Mouse (Mus musculus) right cerebral cortex, adult 2 months (tissue): ENCODE measurements around the gene Lrrc4.

Source experiments
- DNase-seq, 2 experiments: peaks; one replicate each; pipeline ENCODE4 v3.0.0; 2021 to 2022; ENCODE audit warnings: low spot score in 2 of 2

Gene Lrrc4

DNA sequence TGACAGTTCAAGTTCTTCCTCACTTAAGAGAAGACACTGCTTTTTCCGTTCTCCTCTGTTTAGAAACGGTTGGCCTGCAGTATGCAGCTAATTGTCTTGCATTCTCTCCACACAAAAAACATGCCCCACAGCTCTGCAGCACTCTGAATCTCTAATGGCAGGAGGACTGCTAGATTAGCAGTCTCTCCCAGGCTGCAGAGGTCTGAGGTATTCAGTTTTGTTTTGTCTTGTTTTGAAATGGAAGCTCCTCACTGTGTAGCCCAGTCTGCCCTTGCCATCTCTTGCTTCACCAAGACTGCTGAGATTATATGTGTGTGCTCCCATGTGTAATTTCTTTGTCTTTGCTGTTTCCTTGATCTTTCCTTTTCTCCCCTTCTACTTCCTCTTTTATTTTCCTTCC lies 101.9 kb downstream of the Lrrc4 start:
- DNase-seq: no peak

DNA sequence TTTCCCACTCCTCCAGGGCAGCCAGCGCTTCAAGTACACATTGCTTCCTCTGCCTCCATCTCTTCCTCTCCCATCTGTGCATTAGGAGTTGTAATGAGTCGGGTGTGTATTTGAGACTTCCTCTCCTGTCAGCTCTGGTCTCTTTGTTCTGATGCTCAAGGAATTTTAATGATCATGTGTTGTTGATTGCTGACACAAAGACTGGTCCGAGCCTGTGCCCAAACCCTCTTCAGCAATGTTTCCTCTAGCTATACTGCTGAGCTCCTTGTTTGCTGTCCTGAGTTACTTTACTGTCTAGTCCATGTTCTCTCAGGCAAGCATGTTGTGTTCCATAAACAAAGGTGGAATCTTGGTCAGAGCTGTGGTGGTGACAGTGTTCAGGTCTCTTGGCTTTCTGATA lies 102.3 kb downstream of the Lrrc4 start:
- no peak for DNase-seq

DNA sequence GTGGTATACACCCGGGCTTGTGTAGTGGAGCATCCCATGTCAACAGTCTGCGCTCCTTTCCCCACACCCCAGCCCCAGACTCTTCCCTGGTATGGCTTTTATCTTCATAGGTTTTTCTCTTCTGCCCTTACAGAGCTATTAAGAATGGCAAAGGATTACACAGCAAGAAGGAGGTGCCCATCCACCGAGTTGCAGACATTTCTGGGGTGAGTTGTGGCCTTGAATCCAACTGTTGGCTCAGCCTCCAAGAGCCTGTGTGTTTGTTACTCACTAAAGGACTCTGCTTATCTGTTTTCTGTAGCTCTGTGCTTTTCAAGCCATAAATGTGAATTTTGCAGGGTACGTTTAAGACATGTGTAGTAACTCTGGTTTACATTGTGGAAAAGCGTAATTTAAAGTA lies 106.8 kb downstream of the Lrrc4 start:
- no peak for DNase-seq

DNA sequence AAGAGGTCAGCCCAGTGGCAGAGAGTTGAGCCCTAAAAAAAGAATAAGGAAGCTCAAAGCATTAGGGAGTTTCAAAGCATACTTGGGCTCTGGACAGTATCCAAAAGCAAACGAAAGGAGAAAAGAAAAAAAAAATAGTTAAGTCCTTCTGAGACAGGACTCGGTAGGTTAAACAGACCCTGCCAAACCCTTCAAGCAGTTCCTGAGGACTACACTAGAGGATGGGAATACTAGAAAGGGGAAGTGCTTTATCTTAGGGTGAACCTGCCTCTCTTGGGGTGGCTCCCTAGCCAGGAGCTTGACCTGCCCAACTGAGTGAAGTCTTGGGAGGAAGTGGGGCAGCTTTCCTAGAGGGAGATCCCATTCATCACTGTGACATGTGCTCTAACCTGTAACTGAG lies 108.5 kb downstream of the Lrrc4 start:
- no peak for DNase-seq

DNA sequence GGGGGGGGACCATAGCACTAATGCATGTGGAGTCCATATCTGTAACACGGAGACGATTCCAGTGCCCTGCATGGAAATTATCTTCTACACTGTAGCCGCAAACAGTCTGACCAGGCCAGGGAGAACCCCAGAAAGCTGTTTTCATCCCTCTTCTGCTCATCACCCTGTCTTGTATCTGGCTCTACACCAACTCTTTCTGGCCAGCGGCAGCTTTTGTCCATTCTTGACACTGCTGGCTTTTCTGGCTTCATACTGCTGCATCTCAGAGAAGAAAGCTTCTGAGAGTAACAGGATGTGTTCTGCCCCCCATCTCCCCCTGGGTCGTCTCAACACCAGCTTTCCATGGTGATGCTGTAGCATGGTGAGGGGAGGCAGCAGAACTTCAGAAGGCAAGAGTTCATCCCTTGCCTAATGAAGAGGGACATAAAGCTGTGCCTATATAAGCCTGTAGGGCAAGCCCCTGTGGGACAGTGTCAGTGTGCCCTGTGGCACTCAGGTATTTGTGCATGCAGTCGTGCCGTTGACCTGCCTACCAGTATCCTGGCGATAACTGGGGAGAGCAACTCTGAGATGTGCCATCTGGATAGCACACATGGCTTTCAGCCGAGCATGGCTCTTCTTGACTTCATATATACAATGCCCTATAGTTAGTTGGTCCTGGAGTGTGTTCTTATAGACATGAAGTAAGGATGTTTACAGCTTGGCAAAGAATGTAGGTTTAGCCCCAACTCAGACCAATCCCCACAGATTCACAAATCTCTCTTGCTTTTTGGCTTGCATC lies 111.0 kb downstream of the Lrrc4 start:
- no peak for DNase-seq

DNA sequence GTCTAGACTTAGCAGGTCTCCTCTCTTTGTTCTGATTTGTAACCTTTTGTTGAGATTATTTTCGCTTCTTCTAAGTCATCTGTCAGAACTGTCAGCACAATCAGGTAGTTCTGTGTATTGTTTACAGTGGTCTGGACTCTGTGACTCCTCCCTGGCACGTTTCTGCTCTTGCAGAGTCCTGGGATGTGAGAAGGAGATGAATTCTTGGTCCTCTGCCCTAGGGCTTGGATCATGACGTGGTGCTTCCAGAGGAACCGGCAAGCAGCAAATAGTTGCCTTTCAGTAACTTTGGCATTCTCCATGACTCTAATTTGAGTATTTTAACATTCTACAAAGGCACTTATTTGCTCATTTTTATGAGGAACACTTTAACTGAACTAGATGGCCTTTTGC lies 113.7 kb downstream of the Lrrc4 start:
- DNase-seq: no peak

DNA sequence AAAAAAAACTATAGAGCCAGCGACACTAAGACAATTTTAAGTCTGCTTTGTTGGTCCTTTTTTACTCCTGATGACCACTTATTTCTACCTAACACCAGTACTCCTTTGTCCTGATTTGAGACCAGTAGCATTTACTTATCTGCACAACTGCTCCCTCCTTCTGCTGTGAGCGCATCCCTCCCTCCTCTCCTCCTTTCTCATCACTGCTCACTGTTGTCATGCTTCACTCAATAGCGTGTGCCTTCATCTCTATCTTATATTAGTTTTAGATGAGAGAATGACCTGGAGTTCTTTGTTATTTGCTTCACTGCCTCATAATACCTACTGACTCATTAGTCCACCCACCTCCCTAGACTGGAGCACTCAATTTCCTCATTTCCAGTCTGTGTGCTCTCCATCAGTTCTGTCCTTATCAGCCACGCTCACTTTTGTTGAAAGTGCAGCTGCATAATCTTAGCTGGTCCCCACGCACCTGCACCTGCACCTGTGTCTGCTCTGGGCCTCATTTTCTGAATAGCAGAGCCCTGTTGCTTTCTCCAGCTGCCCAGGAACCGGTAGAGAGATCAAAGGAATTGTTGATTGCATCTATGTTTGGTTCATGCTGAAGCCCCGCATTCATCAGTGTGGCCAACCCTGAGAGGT lies 114.2 kb downstream of the Lrrc4 start:
- DNase-seq: no peak

DNA sequence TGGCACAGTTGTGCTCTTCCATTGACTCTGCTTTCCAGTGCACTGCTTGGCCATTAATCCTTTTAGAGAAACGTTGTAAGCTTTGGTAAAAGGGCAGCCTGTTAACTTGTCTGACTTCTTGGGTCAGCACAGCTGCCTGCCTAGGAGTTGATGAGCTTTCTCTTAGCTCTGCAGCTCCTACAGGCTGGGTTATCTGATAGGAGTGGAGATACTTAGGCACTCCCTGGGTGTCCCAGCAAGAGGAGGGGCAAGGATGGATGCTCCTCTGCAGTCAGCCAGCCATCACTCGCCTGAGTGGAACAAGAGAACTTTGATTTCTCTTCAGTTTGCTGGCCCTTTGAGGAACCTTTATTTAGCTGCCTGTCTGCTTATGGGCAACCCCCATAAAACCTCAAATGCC lies 121.5 kb downstream of the Lrrc4 start:
- DNase-seq: no peak

DNA sequence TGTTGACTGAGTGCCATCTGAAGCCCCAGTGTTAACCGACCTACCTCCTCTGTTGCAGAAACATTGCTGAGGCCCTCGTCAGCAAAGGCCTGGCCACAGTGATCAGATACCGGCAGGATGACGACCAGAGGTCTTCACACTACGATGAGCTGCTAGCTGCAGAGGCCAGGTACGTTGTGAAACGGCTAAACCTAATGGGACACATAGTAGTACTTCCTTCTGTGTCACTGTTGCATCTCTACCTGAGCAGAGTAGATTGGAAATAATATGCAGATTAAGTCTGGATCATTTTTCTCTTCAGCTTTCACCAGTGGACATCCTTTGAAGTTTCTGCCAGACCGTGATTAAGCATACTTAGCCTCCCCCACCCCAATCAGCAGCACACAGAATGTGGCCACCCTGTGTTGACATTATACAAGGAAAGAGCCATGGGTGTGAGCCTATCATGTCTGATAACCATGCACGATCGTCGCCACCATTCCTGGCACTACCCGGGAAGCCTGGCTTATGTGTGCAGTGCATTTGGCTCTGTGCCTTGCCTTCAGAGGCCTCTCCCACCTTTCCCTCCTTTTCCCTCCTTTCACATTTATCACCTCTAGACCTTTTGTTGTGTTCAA lies 124.5 kb downstream of the Lrrc4 start:
- DNase-seq: no peak

DNA sequence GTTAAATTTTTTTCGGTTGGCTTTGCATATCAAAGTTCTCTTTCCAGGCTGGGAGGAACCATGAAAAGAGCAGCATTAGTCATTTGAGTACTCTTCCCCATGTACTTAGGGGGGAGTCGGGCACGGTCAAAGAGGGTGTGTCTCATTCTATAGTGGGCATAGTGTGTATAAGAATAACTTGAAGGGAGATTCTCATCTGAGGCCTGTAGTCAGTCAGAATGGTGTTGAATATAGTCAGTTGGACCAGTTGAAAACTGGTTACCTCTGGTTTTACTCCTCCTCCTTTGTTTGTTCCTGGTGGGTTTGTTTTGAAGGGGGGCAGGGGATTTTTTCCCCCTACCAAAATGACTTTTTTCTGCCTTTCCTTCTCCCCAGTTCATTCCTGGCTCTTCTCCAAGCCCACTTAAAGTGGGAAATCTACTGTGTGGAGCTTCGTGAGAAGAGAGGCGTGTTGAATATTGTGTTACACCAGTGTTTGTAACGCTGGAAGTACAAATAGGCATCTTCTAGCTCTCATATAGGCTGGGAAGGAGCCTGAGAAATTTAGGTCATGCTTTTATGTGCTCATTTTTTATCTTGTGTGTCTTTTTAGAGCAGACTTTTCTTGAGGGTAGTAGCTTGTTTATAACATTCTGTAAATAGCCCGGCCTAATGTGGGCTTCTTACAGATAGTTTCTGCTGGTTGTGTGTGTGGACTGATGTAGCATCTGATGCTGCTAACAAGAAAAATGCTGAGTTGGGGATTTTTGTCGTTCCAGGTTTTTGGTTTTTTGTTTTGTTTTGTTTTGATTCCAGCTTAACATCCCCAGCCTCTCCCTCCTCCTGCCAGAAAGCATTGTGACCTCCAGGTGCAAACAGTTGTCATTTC lies 125.2 kb downstream of the Lrrc4 start:
- DNase-seq: no peak

DNA sequence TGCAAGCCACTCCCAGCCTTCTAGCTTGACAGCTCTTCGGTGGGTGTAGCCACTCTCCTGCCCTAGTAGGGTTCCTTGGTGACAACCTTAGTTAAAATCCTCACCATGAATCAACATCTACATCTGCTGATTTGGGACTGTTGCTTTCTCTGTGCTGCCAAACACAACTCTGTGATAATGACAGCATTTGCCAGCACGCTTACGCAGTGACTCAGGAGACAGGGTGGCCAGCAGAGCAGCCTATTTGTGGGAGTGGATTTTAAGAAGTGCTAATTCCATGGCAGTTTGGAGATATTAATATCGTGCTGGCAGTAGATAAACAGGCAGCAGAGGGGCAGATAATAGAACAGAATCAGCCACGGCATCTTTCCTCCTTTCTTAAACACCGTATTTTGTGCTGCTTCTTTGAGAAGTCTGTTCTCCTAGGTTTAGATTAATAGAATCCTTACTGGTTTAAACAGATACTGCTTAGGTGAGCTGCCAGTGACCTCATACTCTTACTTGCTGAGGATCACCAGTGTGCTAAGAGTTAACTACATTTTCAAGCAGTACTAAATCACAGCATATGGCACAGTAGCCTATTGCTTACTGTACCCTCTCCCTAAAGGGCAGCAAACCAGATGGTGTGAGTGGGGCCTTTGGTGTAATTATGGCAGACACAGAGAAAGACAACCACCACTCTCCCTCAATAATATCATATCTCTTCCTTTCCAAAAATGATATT lies 126.0 kb downstream of the Lrrc4 start:
- peak; percentile 68 to 74 for DNase-seq

DNA sequence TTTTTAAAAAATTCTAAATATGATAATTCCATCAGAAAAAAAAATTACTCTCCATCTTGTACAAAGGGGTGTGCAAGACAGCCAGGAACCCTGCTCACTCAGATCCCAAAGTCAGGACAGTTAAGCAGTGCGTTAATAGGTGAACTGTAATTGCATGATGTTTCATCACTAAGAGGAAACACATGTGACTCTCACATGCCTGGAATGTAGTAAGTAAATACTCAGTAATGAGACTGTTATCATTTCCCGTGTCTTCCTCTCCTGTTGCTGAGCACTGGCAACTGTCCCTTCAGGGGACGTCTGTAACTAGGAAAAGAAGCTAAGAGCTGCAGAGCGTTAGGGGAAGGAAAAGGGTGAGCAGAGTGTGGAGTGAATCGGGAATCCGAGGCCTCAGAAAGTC lies 126.9 kb downstream of the Lrrc4 start:
- no peak for DNase-seq

DNA sequence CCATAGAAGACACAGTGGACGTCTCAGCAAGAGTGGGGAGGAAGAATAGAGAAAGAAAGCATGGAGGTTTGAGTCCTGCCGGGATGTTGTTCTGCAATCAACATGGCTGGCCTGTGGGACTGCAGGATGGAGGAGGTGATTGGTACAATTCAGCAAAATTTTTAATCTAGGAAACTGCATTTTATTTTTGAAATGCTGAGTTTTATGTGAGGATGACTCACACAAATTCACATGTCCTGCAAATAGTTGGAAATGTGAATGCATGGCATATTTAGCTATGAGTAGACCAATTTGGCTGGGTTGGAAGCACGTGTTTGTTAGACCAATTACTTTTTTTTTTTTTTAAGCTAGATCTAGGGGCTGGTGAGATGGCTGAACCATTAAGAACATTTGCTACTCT lies 134.3 kb downstream of the Lrrc4 start:
- peak in 1 of 2 experiments; percentile 26 for DNase-seq

DNA sequence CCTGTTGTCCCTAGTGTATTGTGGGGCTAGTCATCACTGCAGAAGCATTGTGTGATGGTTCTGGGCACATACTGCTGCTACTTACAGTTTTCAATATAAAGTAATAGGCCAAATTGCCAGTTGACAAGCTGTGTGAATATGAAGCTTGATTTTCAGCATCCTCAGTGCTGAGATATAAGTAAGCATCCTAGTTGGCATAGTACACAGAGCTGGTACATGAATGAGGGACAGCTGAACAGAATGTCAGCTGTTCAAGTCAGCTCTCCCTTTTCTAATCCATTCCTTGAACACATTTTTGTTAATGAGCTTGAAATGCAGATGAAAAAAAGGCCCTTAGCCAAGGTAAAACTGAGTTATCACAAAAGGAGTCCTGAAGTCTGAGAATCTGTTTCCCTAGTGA lies 138.9 kb downstream of the Lrrc4 start:
- DNase-seq: no peak

DNA sequence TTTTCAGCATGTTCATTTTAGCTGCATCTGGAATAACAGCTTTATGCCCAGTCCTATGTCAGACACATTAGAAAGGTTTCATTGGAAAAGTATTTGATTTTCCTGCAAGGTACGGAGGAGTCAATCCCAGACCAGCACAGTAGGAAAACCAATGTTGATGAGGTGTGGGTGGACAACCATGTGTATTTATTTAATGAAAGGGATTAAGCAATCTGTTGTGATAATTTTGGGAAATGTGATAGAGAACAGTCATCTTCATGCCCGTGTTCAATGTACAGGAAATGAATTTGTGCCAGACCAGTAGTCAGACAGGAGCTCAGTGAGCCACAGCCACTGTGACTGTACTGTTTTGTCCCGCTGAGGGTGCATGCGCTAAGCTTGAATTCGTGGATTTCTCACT lies 143.8 kb downstream of the Lrrc4 start:
- DNase-seq: no peak

DNA sequence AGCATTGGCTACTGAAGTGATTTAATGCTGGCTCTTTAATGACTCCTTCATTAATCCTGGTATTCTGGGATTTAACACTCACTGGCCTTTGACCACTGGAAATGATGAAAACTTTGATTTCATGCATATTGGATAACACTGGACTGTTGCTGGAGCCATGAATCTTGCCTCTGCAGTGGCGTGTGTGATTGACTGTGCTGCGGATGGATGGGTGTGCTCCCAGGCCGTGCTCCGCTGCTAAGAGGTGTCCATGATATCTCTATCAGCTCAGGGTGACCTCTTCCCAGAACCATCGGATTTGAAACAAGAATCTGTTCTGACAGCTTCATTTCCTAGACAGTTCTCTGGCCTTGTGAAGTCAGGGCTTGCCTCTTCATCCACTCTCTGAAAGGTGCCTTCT lies 145.8 kb downstream of the Lrrc4 start:
- DNase-seq: no peak

DNA sequence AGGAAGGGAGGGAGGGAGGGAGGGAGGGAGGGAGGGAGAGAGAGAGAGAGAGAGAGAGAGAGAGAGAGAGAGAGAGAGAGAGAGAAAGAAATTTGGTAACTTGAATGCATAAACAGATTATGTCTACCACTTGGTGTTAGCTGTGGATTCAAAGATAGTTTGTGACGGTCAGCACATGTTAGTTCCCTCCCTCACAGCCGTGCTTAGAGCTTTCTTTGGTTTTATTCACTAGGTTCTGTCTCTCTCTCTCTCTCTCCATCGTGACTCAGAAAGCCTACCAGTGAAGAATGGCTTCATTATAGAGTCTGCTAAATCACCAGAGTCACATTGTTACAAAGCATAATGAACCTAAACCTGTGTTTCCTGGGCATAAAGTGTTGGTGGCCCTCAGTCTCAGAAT lies 146.5 kb downstream of the Lrrc4 start:
- DNase-seq: no peak

DNA sequence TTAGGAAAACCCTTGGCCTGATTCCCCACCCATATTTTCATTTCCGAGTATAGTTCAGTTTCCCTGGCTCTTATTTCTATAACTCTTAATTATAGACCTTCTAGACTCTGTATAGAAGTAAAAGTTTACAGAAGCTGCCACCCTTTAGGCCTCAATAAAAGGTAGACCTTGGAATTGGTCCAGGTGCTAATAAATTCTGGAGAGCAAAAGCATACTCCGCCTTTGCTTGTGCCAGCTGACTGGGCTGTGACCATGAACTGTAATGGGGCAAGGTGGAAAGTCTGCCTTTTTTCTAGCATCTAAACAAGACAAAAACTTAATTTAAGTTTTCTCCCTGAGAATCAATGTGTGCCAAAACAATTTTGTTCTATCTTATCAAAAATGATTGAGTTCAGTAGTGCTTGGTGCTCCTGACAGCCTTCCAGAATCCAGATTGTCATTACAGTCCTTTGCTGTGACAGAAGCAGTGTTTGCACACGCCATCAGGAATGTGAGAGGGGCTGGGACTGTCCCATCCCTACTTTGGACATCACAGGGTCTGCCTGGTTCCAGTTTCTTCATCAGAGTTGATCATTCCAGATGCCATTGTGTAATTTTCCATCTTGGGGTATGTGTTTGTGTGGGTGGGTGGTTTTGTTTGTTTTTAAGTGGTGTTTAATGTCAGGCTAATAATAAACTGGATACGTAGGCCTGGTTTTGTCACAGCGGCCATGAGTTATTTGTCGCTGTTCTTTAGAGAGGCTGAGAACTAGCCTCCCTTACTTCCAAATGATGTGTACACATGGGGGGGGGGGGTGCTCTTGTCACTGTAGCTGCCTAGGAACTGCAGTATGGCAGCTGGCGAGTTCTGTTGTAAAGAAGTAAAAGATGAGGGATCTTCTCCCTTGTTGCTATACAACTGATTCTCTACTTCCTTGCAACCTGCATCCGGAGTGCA lies 149.8 kb downstream of the Lrrc4 start:
- no peak for DNase-seq

DNA sequence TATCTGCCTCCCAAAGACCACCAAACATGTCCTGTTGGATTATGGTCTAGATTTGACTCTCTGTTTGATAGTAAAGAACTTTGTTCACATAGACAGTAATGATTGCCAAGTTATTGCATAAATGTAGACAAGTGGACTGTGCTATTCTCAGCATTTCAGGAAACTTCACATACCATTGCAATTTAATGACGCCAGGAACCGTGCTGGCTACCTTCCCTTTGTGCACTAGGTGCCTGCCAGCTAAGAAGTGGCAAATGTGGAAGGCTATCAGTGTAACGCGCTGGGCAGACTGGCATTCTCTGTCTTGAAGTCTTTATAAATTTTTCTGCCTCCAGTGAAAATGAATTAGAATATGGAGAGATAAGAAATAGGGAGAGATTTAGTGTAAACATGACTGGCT lies 151.0 kb downstream of the Lrrc4 start:
- no peak for DNase-seq

DNA sequence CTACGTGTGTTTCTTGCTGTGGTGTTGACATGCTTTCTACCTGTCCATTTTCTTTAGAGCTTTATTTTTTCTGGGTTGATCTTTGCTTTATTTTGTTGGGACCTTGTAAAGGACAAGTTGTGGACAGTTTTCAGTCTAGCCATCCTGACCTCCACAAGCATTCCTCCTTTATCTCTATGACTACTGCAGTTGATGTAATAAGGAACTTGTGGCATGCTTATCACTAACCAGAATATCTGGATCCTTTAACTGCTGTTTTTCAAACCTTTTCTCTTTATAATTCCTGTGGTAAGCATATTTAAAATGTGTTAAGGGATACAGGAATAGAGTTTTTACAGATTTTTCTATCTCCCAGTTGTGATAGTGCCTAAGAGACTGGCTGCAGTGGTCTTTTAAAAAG lies 152.7 kb downstream of the Lrrc4 start:
- no peak for DNase-seq

DNA sequence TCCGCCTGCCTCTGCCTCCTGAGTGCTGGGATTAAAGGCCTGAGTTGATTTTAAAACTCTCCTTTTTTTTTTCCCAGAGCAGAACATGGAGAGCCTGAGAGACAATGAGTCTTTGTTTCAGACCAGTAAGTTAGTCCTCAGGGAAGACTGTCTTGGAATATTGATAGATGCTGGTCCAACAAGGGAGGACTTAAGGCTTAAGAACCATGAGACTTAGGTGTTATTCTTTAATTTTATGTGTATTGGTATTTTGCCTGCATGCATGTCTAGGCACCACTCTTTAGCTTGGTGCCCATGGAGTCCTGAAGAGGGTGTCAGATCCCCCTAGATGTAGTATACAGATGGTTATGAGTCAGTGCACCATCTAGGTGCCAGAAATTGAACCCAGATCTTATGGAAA lies 156.9 kb downstream of the Lrrc4 start:
- no peak for DNase-seq
